Mouse (Mus musculus) testis, postnatal 10 days (tissue): ENCODE data around the gene Msantd2.

Source experiments
- DNase-seq: peaks from one replicate; pipeline ENCODE4 v3.0.0; 2021; ENCODE audit warnings: low spot score

Gene Msantd2

DNA sequence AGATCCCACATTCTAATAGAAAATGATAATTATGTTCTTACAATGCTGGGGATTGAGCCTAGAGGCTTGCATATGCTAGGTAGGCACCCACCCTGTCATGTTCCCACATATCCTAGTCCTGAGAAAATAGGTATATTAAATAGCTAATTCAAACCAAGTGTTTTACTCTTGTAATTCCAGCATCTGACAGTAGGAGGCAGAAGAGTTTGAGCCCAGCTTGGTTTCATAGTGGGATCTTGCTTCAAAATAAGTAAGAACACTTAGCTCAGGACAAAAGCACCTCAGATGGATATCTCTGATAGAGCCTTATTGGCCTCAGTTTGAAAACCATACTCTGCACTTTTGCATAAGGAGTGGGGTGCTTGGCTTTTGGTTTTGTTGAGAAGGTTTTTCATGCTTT, 15.2 kb downstream of the Msantd2 start:
- no peak for DNase-seq

- no peak for DNase-seq
These were observed 16.9 kb downstream of the Msantd2 start for GRCm38 (mm10) chr9:37506023-37506422.

DNA sequence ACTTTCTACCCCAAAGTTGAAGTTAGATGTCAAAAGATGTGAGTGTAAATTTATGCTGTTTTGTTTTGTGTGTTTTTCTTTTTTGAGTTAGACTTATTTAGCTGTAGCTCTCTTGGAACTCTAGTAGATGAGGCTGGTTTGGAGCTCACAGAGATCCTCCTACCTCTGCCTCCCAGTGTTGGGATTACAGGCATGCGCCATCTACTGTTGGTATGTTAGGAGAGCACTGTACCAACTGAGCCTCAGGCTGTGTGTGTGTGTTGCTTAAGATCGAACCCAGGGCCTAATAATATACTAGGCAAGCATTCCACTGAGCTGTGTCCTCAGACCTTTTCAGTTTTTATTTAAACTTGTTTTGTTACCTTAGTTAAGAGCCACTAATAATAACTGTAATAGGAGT, 23.0 kb downstream of the Msantd2 start:
- DNase-seq = no peak

- no peak for DNase-seq
These were observed 25.3 kb downstream of the Msantd2 start for GRCm38 (mm10) chr9:37514456-37514855.

DNA sequence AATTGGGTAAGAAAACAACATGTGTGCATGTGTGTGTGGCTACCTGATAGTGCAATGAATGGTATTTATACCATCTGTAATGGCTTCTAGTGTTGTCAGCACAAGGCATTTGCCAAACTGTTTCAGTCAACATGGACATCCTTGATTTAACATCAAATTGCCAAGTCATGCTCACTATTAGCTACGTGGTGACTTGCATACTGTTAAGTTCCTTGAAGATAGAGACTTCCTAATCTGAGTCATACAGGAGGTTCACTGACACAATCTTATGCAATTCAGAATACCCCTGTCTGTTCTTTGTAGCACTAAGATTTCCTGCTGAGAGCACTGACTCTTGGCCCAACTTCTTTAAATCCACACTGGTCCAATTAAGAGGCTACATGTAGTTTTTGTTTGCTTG, 28.3 kb downstream of the Msantd2 start:
- DNase-seq = no peak

- DNase-seq = no peak
These were observed 29.9 kb downstream of the Msantd2 start for GRCm38 (mm10) chr9:37518991-37519390.

GRCm38 (mm10) chr9:37519995-37520394, 30.9 kb downstream of the Msantd2 start:
- DNase-seq = no peak

- no peak for DNase-seq
These were observed 36.3 kb downstream of the Msantd2 start for GRCm38 (mm10) chr9:37525461-37525860.

DNA sequence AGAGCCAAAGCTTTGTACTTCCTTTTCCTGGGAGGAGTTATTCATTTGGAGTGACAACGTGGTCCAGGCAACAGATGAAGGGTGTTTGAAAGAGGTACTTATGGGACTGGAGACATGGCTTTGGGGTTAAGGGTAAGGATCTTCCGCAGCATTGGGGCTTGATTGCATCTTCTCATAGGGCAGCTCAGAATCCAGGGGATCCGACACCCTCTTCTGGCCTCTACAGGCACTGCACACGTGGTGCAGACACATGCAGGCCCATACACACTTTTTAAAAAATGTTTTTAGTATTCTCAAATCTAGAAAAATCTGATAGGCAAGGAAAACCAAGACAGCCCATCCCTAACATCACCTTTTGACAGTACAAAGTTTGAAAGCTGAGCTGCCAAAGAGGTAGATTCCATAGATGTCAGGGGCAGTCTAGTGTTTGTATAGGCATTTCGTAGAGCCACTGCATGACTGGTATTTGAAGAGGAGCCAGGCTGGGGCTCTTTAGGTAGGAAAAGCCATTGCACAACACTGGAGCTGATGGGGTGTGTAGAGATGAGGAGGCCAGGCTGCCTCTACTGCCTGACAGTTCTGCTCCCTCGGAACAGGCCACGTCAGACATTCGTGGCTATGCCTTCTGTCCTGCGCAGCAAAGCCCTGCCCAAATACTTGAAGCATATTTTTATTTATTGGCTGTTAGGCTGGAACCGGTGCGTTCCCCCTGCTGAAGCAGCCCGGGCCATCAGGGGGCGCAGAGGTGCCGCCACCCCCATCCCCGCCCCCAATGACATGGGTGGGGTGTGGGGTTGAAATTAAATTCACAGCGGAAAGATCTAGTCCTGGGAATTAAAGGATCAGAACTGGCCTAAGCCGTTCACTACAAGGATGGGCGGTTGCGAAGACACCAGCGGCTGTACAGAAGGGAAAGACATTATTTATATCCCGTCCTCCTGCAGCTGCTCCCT, 37.6 kb downstream of the Msantd2 start:
- no peak for DNase-seq

DNA sequence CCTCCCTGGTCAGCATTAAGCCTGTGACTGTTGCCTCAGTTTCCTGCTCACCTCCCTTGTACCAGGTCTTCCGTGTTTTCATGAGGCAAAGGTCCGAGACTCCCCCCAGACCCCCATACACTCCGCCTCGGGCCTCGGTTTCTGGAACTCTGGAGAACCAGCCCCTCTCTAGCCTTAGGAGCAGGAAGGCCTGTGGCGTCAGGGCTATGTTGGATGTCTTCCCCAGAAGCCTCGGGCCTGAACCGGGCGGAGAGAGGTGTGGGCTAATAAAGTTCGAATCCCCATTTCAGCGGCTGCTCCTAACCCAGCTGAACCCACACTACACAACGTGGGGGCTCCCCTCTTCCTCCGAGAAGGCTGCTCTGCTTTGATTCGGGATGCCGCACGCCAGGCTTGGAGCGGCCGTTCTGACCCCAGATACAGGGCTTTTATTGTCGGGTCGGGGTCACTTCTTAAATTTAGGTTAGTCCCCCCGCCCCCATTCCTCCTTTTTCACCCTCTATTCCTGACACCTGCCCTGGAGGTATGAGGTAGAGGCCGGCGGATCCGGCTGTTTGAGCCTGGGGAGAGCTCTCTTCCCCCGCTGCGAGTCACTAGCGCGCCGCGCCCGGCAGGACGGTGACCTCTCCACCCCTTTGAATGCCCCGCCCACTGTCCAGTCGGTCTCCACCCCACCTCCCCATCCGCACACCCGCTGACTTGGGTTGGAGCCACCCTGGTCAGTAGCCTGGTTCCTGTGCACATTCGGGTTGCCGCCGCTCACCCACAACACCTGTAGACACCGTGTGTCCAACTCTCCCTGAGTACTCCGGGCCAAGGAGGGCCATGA, 38.5 kb downstream of the Msantd2 start, which contains the start of gene Esam:
Esam (plus strand) TSS at position 683 of the 829 bp plus-strand sequence.
- peak; percentile 73 for DNase-seq

DNA sequence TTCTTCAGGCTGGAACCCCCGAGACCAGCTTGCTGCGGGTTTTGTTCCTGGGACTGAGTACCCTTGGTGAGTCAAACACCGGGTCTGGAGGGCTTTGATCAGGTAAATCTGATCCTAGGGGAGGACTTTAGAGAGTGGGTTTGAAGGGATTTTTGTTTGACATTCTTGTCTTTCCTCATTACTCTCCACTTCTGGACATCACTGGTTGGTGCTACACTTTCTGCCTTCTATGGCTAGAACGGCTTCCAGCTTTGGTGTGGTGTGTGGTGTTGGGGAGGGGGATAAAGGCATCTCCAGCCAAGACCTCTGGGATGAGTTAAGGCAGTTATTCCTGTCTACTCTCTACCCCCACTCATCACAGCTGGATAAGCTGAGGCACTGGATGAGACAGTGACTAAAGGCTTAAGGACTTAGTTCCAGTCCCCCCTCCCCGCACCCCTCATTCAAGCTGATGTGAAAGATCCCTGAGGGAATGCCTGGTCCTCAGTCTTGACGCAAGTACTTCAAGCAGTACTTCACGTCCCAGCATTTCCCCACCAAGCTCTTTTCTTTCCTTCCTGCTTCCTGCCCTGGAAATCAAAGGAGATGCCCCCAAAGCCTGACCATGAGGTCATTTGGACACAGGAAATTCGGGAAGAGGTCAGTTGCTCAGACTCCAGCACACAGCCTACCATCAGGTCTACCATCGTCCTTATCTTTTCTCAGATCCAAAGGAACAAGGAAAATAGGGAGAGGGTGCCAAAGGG, 39.3 kb downstream of the Msantd2 start:
- peak; percentile 32 for DNase-seq

DNA sequence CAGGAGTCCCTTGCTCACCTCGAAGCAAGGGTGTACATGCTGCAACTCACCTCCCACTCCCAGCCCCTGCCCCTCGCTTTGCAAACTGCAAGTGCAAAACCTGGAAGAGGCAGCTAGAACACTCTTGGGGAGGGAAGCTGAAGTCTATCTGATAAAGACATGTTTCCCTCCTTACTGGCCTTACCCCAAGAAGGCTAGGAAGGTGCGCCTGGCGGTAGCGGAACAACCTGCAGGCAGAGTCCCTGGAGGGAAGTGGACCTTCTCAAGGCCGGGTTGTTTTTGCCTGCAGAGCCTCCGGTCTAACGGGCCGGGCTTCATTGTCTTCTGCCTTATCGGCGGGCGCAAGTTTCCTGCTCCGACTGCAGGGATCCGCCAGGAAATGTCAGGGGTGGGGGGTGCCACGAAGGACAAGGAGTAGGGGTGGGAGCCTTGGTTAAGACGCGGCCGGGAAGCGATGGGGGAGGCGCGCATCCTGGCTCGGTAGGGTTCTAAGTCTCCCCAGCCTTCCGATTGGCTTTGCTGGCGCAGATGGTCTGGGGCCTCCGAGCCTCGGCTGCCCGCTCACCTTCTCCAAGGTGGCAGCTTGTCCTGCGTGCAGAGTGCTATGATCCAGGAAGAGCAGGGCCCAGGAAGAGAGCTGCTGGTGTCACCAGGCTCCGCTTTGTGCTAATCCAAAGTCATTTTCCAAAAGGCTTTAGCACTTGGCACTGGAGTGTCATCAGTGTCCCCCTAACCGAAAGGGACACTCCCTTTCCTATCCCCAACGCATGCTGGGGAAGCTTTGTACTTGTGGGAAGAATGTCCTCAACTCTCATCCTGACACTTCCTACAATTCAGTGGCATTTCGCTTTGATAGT, 41.1 kb downstream of the Msantd2 start:
- peak; percentile 61 for DNase-seq

GRCm38 (mm10) chr9:37530888-37531705, 42.0 kb downstream of the Msantd2 start:
- peak; percentile 69 for DNase-seq

DNA sequence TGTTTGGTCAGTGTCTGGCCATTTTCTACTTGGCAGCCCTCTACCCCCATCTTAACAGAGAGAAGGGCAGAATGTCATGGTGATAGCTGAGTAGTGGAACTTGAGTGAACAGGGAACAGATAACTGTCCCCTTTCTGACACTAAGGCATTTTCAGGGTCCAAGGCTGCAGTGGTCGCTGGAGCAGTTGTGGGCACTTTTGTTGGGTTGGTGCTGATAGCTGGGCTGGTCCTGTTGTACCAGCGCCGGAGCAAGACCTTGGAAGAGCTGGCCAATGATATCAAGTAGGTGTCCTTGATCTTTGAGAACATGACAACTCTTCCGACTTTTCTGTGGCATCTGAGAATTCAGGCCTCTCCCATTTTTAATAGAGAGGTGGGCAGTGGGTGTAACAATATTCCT, 47.7 kb downstream of the Msantd2 start:
- DNase-seq = no peak

DNA sequence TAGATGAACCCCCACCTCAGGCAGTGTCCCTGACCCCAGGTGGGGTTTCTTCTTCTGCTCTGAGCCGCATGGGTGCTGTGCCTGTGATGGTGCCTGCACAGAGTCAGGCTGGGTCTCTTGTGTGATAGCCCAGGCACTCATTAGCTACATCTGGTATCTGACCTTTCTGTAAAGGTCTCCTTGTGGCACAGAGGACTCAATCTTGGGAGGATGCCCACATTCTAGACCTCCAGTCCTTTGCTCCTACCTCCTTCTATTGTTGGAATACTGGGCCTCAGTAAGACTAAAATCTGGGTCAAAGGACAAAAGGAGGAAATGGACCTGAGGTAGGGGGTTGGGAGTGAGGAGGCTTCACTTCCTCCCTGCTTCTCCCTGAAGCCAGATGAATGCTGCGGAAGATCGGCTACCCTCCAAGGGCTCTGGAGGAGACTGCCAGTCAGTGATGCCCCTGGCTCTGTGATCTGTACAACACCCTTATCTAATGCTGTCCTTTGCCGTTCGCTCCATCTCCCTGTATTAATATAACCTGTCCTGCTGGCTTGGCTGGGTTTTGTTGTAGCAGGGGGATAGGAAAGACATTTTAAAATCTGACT, 48.6 kb downstream of the Msantd2 start:
- no peak for DNase-seq

DNA sequence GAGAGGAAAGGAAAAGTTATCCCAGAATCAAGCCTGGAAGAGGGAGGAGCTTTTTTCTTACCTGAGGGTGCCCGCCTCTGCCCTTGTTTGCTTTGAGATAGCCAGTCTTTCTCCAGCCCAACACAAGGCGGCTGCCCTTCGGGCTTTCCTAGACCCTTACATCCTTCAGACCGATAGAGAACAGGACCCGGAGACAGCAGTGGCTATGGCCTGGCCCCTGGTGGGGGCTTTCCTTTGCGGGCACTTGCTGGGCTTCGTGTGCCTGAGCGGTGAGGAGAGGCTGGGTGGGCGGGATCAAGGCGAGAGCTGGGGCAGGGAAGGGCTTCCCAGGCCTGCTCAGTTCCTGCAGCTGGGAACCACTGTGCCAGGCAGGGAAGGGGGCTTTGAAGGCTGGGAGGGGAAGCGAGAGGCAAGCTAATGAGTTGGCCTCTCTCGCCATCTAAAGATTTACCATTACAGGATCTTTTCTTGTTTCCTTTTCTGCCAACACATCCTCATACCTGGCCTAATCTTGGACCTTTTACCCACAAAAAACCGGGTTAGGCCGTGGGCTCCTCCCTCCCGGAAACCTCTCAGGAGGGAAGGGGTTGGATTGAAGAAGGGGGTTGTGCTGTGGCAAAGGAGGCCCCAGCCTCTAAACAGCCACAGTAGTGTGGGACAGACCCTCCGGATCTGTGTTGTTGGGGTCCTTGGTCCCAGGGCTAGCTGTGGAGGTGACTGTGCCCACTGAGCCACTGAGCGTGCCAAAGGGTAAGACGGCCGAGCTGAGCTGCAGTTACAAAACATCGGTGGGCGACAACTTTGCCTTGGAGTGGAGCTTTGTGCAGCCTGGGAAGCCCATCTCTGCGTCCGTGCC, 50.3 kb downstream of the Msantd2 start, which contains the start of gene Vsig2:
Vsig2 (plus strand) TSS at position 86 of the 856 bp plus-strand sequence.
- no peak for DNase-seq

GRCm38 (mm10) chr9:37540226-37540625, 51.1 kb downstream of the Msantd2 start:
- DNase-seq = no peak

GRCm38 (mm10) chr9:37540701-37541575, 51.8 kb downstream of the Msantd2 start:
- no peak for DNase-seq
